Mouse (Mus musculus): ENCODE measurements at regions not wholly inside any gene's neighbourhood (a gene's known extent, or its start where the extent isn't known, plus 50 kb on each side); places are given as distances from the start of the nearest gene placed in this dataset.

GRCm38 (mm10) chr9:14213283-14213682 lies 61.6 kb upstream of the Sesn3 start:
- Histone ChIP-seq H3K27ac (ENCODE audit: low read depth, low read length) (no peak overlapping the region; the same call in 1 of the 2 replicates), H3K9ac (ENCODE audit: low read depth, low read length) (no peak overlapping the region), H3K4me3 (ENCODE audit: low read length) (no peak overlapping the region), H3K9me3 (ENCODE audit: control insufficient read depth, low read length) (no peaks in the 10 kb centered on the region), H3K4me1 (ENCODE audit: control insufficient read depth, insufficient read depth, low read length) (peaks cover 8% of the 10 kb centered on the region; the same call in 1 of the 2 replicates), H3K36me3 (ENCODE audit: control insufficient read depth, insufficient read depth, low read length) (no peaks in the 10 kb centered on the region), H3K4me2 (replicated peaks; ENCODE audit: low read depth, low read length) (no peak overlapping the region), H3K27me3 (ENCODE audit: control insufficient read depth, insufficient read depth, low read length) (no peaks in the 10 kb centered on the region)
- ATAC-seq (ENCODE audit: low FRiP score, low TSS enrichment) = peak; percentile 86
- WGBS = 44% methylated on average over 2 of the region's 2 CpGs

GRCm38 (mm10) chr9:14215171-14215782 lies 59.6 kb upstream of the Sesn3 start:
- Histone ChIP-seq H3K4me2 (replicated peaks; ENCODE audit: low read depth, low read length) (no peak overlapping the region), H3K4me3 (ENCODE audit: low read length) (no peak overlapping the region), H3K27ac (ENCODE audit: low read depth, low read length) (no peak overlapping the region), H3K9ac (ENCODE audit: low read depth, low read length) (no peak overlapping the region), H3K9me3 (ENCODE audit: control insufficient read depth, low read length) (no peaks in the 10 kb centered on the region), H3K4me1 (ENCODE audit: control insufficient read depth, insufficient read depth, low read length) (peaks cover 8% of the 10 kb centered on the region; the same call in 1 of the 2 replicates), H3K36me3 (ENCODE audit: control insufficient read depth, insufficient read depth, low read length) (no peaks in the 10 kb centered on the region), H3K27me3 (ENCODE audit: control insufficient read depth, insufficient read depth, low read length) (no peaks in the 10 kb centered on the region)
- no peak for ATAC-seq (ENCODE audit: low FRiP score, low TSS enrichment)
- 66% methylated on average over 5 of the region's 5 CpGs for WGBS

GRCm38 (mm10) chr9:14215961-14216360 lies 58.9 kb upstream of the Sesn3 start:
- ATAC-seq (ENCODE audit: low FRiP score, low TSS enrichment) = no peak
- 87% methylated on average over 5 of the region's 5 CpGs for WGBS
- no peak overlapping the region for H3K4me3 ChIP-seq (ENCODE audit: low read length)
- H3K27ac ChIP-seq (ENCODE audit: low read depth, low read length) = no peak overlapping the region
- H3K36me3 ChIP-seq (ENCODE audit: control insufficient read depth, insufficient read depth, low read length) = no peaks in the 10 kb centered on the region
- no peaks in the 10 kb centered on the region for H3K9me3 ChIP-seq (ENCODE audit: control insufficient read depth, low read length)
- no peaks in the 10 kb centered on the region for H3K27me3 ChIP-seq (ENCODE audit: control insufficient read depth, insufficient read depth, low read length)
- no peak overlapping the region for H3K9ac ChIP-seq (ENCODE audit: low read depth, low read length)
- H3K4me2 ChIP-seq (replicated peaks; ENCODE audit: low read depth, low read length) = no peak overlapping the region
- peaks cover 8% of the 10 kb centered on the region; the same call in 1 of the 2 replicates for H3K4me1 ChIP-seq (ENCODE audit: control insufficient read depth, insufficient read depth, low read length)

- ATAC-seq (ENCODE audit: low FRiP score, low TSS enrichment) = no peak
- no peaks in the 10 kb centered on the region for H3K4me1 ChIP-seq (ENCODE audit: control insufficient read depth, insufficient read depth, low read length)
- H3K4me3 ChIP-seq (ENCODE audit: low read length) = no peak overlapping the region
- H3K27ac ChIP-seq (ENCODE audit: low read depth, low read length) = no peak overlapping the region
- H3K36me3 ChIP-seq (ENCODE audit: control insufficient read depth, insufficient read depth, low read length) = no peaks in the 10 kb centered on the region
- no peaks in the 10 kb centered on the region for H3K27me3 ChIP-seq (ENCODE audit: control insufficient read depth, insufficient read depth, low read length)
- no peak overlapping the region for H3K4me2 ChIP-seq (replicated peaks; ENCODE audit: low read depth, low read length)
- H3K9ac ChIP-seq (ENCODE audit: low read depth, low read length) = no peak overlapping the region
- WGBS = 64% methylated on average over 2 of the region's 2 CpGs
- H3K9me3 ChIP-seq (ENCODE audit: control insufficient read depth, low read length) = no peaks in the 10 kb centered on the region
These were observed 51.9 kb upstream of the Sesn3 start for GRCm38 (mm10) chr9:14222936-14223335.

Measured in kidney, embryonic 14.5 days (tissue).